Mouse (Mus musculus) liver, embryonic 12.5 days (tissue): ENCODE measurements at regions not wholly inside any gene's neighbourhood (a gene's known extent, or its start where the extent isn't known, plus 50 kb on each side); places are given as distances from the start of the nearest gene placed in this dataset.

Experiments used
- ATAC-seq: fragments of 200-750 bp; cut with Nextera tagmentation; 2 replicates; pipeline ENCODE4 v1.8.0; 2017; ENCODE audit warnings: moderate number of reproducible peaks, mild to moderate bottlenecking, moderate library complexity
- H3K27ac ChIP-seq: fragments of 300-500 bp; sonication (generic); 2 replicates; pipeline ENCODE4 v1.5.1; 2016; ENCODE audit warnings: mild to moderate bottlenecking
- H3K27me3 ChIP-seq: fragments of 300-500 bp; sonication (generic); replicated peaks from 2 replicates; pipeline ENCODE4 v1.6.1; 2016; ENCODE audit warnings: mild to moderate bottlenecking, moderate library complexity
- H3K36me3 ChIP-seq: fragments of 300-500 bp; sonication (generic); 2 replicates; pipeline ENCODE4 v1.6.1; 2016; ENCODE audit warnings: mild to moderate bottlenecking, moderate library complexity
- H3K4me1 ChIP-seq: fragments of 300-500 bp; sonication (generic); 2 replicates; pipeline ENCODE4 v1.6.1; 2016
- H3K4me2 ChIP-seq: fragments of 300-500 bp; sonication (generic); 2 replicates; pipeline ENCODE4 v1.6.1; 2016; ENCODE audit warnings: mild to moderate bottlenecking, moderate library complexity
- H3K4me3 ChIP-seq: fragments of 300-500 bp; sonication (generic); 2 replicates; pipeline ENCODE4 v1.5.1; 2016; ENCODE audit warnings: mild to moderate bottlenecking, moderate library complexity
- H3K9ac ChIP-seq: fragments of 300-500 bp; sonication (generic); 2 replicates; pipeline ENCODE4 v1.6.1; 2016; ENCODE audit warnings: mild to moderate bottlenecking, moderate library complexity
- H3K9me3 ChIP-seq: fragments of 300-500 bp; sonication (generic); replicated peaks from 2 replicates; pipeline ENCODE4 v1.6.1; 2016; ENCODE audit warnings: mild to moderate bottlenecking, moderate library complexity
- WGBS: fragments of 180-500 bp; shearing (Covaris S2); methylation state at CpG from one replicate; pipeline ENCODE4 v1.1.7; 2016; ENCODE audit not compliant: insufficient replicate concordance; 5-methylcytosine and 5-hydroxymethylcytosine counted together

DNA sequence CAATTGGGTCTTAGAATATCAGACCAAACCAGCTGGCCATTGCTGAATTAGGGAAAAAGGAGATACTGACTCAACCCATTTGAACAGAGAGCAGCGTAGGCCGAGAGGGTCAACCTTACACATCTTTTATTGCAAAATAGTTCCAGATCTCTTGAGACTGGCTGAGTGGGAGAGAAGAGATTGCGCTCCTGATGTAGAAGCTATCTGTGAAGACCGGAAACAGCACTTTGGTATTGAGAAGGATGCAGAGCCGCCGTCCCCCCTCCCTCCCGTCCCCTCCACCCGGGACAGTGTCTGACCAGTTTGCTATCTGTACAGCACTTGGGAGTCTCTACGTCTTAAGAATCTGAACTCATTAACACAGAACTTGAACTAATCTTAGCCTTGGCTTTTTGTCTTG, 135.6 kb downstream of the Zfp365 start:
- no peak overlapping the region for H3K4me2 ChIP-seq
- 76% methylated on average over 9 of the region's 9 CpGs for WGBS
- no peaks in the 10 kb centered on the region for H3K9me3 ChIP-seq
- no peaks in the 10 kb centered on the region for H3K36me3 ChIP-seq
- H3K27ac ChIP-seq = no peak overlapping the region
- no peaks in the 10 kb centered on the region for H3K27me3 ChIP-seq
- no peak for ATAC-seq
- no peaks in the 10 kb centered on the region for H3K4me1 ChIP-seq
- no peak overlapping the region for H3K4me3 ChIP-seq
- H3K9ac ChIP-seq = no peak overlapping the region

DNA sequence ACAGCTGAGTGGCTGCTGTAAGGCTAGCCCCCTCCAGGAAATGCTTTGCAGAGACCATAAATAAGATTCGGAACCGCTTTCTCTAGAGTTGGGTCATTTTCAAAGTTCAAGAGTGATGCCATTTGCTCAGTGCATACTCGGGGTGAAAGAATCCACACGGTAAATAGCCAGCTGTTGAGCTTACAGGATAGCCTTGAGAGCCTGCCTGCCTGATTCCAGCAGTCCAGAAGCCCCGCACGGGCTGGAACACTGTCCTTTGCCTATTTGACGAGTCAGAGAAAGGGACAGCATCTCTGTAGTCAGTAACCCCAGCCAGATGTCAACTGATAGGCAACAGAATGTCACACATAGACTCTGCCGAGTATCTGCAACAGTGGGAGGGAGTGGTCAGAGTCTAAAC, 140.7 kb downstream of the Zfp365 start:
- ATAC-seq = no peak
- Histone ChIP-seq H3K9ac (no peak overlapping the region), H3K27ac (no peak overlapping the region), H3K4me1 (no peaks in the 10 kb centered on the region), H3K9me3 (no peaks in the 10 kb centered on the region), H3K4me2 (no peak overlapping the region), H3K36me3 (no peaks in the 10 kb centered on the region), H3K27me3 (no peaks in the 10 kb centered on the region), H3K4me3 (no peak overlapping the region)
- 52% methylated on average over 8 of the region's 8 CpGs for WGBS

DNA sequence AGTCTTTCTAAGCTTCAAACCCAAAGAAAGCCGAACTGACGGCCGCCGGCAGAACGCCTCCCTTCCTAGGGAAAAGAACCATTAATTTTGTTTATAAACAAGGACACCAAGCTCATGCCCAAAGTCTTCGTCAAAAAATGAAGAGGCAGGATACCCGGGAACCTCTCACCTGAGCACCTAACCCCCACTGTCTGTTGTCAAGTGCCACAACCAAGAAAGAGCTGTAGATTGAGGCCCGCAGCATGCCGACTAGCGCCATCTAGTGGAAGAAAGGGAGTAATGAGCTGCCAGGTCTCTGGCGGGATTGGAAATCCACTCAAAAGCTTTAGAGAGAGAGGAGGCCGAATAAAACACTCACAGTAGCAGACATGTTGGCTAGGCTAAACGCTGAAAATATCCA, 146.4 kb downstream of the Zfp365 start:
- Histone ChIP-seq H3K27ac (no peak overlapping the region), H3K9ac (no peak overlapping the region), H3K4me3 (no peak overlapping the region), H3K27me3 (no peaks in the 10 kb centered on the region), H3K9me3 (no peaks in the 10 kb centered on the region), H3K36me3 (no peaks in the 10 kb centered on the region), H3K4me1 (no peaks in the 10 kb centered on the region), H3K4me2 (no peak overlapping the region)
- WGBS = 39% methylated on average over 13 of the region's 13 CpGs
- ATAC-seq = no peak

DNA sequence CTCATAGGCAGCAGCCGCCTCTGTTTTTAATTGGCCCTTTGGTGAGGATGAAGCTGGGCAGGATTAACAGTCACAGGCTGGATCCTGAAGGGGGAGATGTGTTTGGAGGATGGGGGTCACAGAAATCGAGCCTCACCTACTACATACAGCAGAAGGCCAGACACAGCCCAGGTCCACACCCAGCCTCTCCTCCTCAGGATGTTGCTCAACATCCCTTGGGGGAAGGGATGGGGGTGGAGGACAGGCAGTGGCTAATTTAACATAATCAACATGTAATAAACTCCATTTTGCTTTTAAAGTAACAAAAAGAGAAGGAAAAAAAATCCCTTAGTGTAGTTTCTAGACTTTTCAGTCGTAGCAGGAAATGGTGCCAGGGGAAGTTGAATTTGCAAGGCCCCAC, 152.0 kb downstream of the Zfp365 start:
- H3K4me3 ChIP-seq = no peak overlapping the region
- no peaks in the 10 kb centered on the region for H3K27me3 ChIP-seq
- ATAC-seq = no peak
- H3K9ac ChIP-seq = no peak overlapping the region
- WGBS = 27% methylated on average over 3 of the region's 3 CpGs
- no peaks in the 10 kb centered on the region for H3K36me3 ChIP-seq
- no peaks in the 10 kb centered on the region for H3K4me1 ChIP-seq
- H3K9me3 ChIP-seq = no peaks in the 10 kb centered on the region
- no peak overlapping the region for H3K27ac ChIP-seq
- no peak overlapping the region for H3K4me2 ChIP-seq

DNA sequence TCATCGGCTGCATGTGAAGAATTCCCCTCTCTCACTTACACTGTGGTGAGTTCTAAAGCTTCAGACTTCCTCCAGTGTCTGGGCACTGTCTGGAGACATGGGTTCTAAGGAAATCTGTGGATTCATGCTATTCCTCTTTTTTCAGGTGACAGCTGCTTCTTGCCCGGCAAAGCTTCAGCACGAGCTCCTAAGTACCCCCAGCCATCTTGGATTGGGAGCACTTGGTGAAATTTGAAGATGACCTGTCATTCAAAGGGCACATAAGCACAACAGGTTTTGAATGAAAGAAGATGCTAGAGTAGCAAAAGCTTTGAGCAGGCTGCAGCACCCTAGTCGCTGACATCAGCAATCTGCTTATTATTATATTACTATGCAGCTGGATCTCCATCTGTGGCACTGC, 164.3 kb downstream of the Zfp365 start:
- WGBS = 76% methylated on average over 4 of the region's 4 CpGs
- no peaks in the 10 kb centered on the region for H3K9me3 ChIP-seq
- no peak overlapping the region for H3K4me3 ChIP-seq
- no peak for ATAC-seq
- H3K9ac ChIP-seq = no peak overlapping the region
- no peak overlapping the region for H3K27ac ChIP-seq
- no peak overlapping the region for H3K4me2 ChIP-seq
- H3K4me1 ChIP-seq = no peaks in the 10 kb centered on the region
- no peaks in the 10 kb centered on the region for H3K36me3 ChIP-seq
- no peaks in the 10 kb centered on the region for H3K27me3 ChIP-seq

DNA sequence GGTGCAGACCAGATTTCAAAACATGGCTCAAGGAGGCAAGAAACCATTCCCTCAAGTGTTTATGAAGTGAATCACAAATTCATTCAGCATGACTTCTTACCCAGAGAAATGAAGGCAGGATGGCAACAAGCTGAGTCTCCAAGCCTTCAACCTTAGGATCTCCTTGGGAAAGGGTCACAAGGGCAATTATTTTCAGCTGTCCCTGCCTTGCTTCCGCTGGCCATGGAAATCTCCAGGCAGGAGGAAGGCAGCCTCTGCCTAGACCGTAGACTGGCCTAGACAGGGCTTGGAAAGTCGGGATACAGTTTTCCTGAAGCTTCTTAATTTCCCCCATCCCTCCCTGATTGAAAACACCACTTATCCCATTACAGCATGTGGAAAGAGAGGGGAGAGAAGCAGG, 165.0 kb downstream of the Zfp365 start:
- no peak for ATAC-seq
- H3K4me1 ChIP-seq = no peaks in the 10 kb centered on the region
- WGBS = 62% methylated on average over 3 of the region's 3 CpGs

DNA sequence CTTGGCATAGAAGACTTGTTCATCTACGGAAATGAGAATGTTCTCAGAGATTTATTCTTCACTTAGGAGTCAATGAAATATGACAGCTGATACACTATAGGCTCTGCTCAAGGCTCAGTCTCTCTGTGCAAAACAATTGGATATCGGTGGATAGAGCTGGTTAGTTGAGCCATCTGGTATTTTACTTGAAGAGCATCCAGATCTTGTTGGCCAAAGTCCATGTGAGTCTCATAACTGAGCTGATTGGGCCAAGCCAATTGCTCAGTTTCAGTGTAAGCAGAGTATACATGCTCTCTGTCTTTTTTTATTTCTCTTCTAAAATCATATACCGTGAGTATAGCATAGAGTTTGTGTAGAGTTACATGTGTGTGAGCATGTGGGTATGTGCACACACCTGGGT, 166.3 kb downstream of the Zfp365 start:
- no peak for ATAC-seq
- Histone ChIP-seq H3K9ac (no peak overlapping the region), H3K27ac (no peak overlapping the region), H3K36me3 (no peaks in the 10 kb centered on the region), H3K27me3 (no peaks in the 10 kb centered on the region), H3K4me2 (no peak overlapping the region), H3K9me3 (no peaks in the 10 kb centered on the region), H3K4me1 (no peaks in the 10 kb centered on the region), H3K4me3 (no peak overlapping the region)
- WGBS = 69% methylated on average over 3 of the region's 3 CpGs

More for the DNA sequence above, 165.0 kb downstream of the Zfp365 start:
- Histone ChIP-seq H3K9me3 (no peaks in the 10 kb centered on the region), H3K4me2 (no peak overlapping the region), H3K4me3 (no peak overlapping the region), H3K27ac (no peak overlapping the region), H3K27me3 (no peaks in the 10 kb centered on the region), H3K9ac (no peak overlapping the region), H3K36me3 (no peaks in the 10 kb centered on the region)

DNA sequence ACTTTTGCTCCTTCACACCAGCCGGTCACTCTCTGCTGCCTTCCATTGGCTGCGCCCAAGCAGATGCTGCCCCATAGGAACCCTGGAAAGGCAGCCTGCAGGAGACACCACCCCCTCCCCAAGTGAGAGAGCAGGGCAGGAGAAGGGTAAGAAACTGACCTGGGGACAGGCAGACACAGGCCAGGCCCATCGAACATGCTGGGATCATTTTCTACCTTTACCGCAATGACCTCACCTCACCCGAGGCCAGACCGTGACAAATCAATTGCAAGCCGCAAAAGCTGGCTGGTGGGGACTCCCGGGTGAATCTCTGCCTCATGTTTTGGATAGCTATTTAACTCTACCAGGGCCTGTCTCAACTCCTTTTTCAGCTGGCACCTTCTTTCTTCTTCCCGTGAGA, 168.9 kb downstream of the Zfp365 start:
- no peak for ATAC-seq
- Histone ChIP-seq H3K9me3 (no peaks in the 10 kb centered on the region), H3K9ac (no peak overlapping the region), H3K36me3 (no peaks in the 10 kb centered on the region), H3K4me1 (no peaks in the 10 kb centered on the region), H3K27me3 (no peaks in the 10 kb centered on the region), H3K27ac (no peak overlapping the region), H3K4me3 (no peak overlapping the region), H3K4me2 (no peak overlapping the region)
- WGBS = 78% methylated on average over 9 of the region's 9 CpGs

DNA sequence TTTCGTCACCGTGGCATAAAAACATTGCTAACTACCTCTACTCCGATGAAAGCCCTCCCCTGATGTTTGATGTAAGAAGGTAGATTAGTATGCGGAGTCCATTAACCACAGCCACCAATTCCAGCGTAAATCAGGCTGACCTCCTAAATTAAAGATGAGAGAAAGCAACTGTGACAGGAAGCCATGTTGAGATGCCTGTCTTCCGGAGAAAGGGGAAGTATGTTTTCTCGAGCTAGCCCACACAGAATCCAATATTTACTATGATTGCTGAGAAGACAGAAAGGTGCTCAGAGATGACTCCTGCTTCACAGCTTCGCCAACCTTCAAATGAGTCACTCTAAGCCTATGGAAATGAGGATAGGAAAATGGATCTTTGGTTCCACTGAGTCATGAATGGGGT, 169.6 kb downstream of the Zfp365 start:
- H3K27ac ChIP-seq = no peak overlapping the region
- 45% methylated on average over 8 of the region's 8 CpGs for WGBS
- H3K27me3 ChIP-seq = no peaks in the 10 kb centered on the region
- no peak overlapping the region for H3K4me3 ChIP-seq
- no peaks in the 10 kb centered on the region for H3K4me1 ChIP-seq
- no peak for ATAC-seq
- H3K9ac ChIP-seq = no peak overlapping the region
- no peaks in the 10 kb centered on the region for H3K36me3 ChIP-seq
- H3K4me2 ChIP-seq = no peak overlapping the region
- no peaks in the 10 kb centered on the region for H3K9me3 ChIP-seq

DNA sequence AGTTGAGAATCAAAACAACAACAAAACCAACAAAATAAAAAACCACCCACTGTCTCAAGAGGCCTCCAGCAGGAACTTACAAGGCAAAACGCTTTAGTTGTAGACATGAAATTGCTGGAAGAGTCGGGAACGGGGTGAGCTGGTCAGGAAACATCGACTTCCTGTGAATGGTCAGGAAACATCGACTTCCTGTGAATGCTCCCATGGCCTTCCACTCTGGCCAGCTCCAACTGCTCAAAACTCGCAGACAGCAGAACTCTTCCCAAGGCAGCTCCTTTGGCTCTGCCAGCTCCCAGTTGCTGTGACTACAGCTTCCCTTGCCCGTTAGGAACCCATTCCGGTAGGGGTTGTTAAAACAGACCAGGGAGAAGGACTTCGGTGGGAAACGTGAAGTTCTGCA, 170.2 kb downstream of the Zfp365 start:
- H3K27me3 ChIP-seq = no peaks in the 10 kb centered on the region
- no peak overlapping the region for H3K4me3 ChIP-seq
- 0 out of 2 replicates have a peak overlapping the region, but pooled peaks have one; percentile 10 for H3K27ac ChIP-seq
- H3K4me2 ChIP-seq = no peak overlapping the region
- ATAC-seq = no peak
- H3K36me3 ChIP-seq = no peaks in the 10 kb centered on the region
- H3K9ac ChIP-seq = no peak overlapping the region
- H3K4me1 ChIP-seq = no peaks in the 10 kb centered on the region
- 29% methylated on average over 10 of the region's 10 CpGs for WGBS
- no peaks in the 10 kb centered on the region for H3K9me3 ChIP-seq

DNA sequence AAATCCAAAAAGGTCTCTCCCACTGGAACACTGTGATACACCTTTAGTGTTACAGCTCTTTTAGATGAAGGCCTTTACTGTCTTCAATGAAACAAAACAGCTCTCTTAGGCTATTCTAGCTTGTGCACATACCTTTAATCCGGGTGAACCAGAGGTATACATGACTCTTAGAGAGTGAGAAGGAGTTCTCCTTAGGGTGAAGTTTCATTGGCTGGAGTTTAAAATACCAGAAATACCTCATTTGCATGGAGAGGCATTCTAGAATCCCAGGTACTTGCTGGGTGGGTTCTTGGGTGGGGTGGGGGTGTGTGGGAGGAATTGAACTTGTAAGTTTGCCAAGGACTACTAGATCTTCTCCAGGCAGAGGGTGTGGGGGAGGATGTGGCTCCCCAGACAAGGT, 173.3 kb downstream of the Zfp365 start:
- H3K9ac ChIP-seq = no peak overlapping the region
- no peak overlapping the region for H3K4me3 ChIP-seq
- WGBS = 38% methylated on average over 1 of the region's 1 CpGs
- no peak overlapping the region for H3K4me2 ChIP-seq
- no peaks in the 10 kb centered on the region for H3K9me3 ChIP-seq
- no peaks in the 10 kb centered on the region for H3K27me3 ChIP-seq
- no peaks in the 10 kb centered on the region for H3K36me3 ChIP-seq
- H3K27ac ChIP-seq = no peak overlapping the region
- H3K4me1 ChIP-seq = no peaks in the 10 kb centered on the region
- no peak for ATAC-seq

DNA sequence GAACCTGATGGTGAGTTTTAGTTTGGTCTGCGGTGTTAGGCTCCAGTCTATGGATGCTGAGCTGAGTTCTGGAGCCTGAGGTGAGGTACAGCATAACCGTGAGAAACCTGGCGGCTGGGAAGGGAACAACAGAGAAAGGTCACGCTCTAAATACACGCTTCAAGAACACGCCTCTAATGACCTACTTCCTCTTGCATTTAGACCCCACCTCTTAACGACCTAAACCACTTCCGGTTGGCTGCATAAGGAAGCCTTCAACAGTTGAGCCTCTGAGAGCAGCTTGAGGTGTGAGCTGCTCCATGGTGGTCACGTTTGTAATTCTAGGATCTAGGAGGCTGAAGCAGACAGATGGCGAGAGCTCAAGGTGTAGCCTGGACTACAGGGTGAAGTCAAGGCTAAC, 175.8 kb downstream of the Zfp365 start:
- Histone ChIP-seq H3K4me3 (no peak overlapping the region), H3K27me3 (no peaks in the 10 kb centered on the region), H3K4me2 (no peak overlapping the region), H3K36me3 (no peaks in the 10 kb centered on the region), H3K9ac (no peak overlapping the region), H3K4me1 (no peaks in the 10 kb centered on the region), H3K27ac (no peak overlapping the region), H3K9me3 (no peaks in the 10 kb centered on the region)
- WGBS = 60% methylated on average over 10 of the region's 10 CpGs
- ATAC-seq = no peak

DNA sequence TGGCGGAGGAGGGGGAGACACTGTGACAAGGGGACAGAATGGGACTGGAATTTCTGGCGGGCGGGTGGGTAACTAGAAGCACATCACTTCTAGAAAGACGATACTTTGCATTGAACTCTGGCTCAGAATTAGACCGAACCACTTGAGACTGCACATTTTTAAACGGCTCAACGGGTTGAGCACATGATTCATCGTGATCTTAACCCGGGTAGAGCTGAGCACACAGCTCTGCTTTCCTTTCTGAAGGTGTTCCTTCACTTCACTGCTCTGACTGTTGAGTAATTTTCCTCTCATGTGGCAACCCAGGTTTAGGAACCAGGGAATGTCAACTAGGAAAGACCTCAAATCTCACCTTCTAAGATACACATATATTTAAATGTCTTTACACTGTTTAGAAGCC, 180.9 kb downstream of the Zfp365 start:
- no peaks in the 10 kb centered on the region for H3K9me3 ChIP-seq
- H3K4me2 ChIP-seq = no peak overlapping the region
- H3K4me3 ChIP-seq = no peak overlapping the region
- ATAC-seq = no peak
- no peaks in the 10 kb centered on the region for H3K4me1 ChIP-seq
- no peaks in the 10 kb centered on the region for H3K27me3 ChIP-seq
- H3K9ac ChIP-seq = no peak overlapping the region
- no peak overlapping the region for H3K27ac ChIP-seq
- WGBS = 70% methylated on average over 9 of the region's 9 CpGs
- H3K36me3 ChIP-seq = no peaks in the 10 kb centered on the region
